Mouse (Mus musculus): ENCODE measurements around the gene Snapin.

DNA sequence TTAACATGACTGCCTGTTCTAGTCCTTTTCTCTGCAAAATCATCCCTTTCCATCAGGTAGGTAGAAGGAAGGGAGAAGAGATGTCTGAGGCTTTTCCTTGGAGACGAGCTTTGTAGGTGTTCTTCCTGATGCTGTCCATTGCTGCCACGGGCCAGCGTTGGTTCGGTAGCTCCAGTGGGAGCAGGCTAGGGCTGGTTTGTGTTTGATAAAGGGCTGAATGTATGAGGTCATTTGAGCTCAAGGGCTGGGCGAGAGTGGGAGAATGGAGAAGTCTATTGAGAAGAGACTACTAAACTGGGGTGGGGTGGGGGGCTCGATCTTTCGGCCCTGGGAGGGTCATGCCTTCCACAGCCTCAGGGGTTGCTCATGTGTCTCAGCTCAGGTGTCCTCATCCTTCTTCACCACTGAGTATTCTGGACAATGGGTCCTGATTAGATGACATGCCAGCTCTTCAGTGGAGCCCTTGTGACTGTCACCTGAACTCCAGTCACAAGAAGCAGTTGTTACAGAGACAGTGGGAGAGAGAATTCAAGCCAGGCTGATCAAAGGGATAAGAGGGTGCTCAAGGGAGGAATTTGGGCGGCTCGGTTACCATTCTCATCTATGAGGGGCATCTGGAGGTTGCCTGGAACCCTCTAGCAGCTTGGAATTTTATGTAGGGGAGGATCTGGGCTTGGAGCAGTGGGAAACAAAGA is 22.3 kb upstream of the Snapin start:
- TF ChIP-seq POLR2A (IDR thresholded peaks at IDR 0.05; ENCODE audit: borderline replicate concordance, insufficient read depth, low read length) (no peak), CTCF (IDR thresholded peaks at IDR 0.05; ENCODE audit: borderline replicate concordance, insufficient read depth, low read depth, low read length) (no peak)
